Comparison of ENCODE assay signal across 8 mouse cellular contexts in the genomic region with DNA sequence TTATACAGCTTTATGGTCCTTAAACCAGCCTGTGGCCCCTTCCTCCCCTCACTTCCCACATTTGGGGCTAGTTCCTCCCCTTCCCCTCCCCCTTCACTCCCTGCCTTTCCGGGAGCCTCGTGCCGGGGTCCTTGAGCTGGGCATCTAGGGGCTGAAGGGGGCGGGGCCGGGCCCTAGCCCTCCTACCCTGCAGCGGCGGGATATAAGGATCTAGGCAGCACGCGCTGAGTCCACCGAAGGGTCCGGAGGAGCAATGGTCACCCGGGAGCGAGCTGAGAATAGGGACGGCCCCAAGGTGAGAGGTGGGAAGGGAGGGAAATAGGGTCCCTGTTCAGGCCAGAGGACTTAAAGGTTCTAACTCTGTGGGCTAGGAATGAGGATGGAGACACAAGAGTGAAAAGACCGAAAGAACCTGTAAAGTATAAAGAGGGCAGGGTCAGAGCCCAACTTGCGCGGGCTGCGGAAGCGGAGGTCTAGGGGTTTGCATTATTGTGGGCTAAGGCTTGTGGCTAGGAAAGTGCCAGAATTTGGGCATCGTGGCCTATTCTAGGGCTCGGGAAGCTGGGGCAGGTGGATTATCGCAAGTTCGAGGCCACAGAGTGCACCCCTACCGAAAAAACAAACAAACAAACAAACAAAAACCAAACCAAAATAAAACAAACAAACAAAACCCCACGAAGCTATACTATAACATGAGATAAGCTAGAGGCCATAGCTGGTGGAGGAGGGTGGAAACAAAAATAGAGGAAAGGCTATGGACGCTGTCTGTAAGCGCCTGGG. TPM values are rescaled to one million over a fixed set of nuclear protein-coding genes. Genes with fewer than 3 reads are reported as not detected.
DNase-seq lines count a peak whose midpoint lies in the region; ATAC-seq and TF ChIP-seq lines count a peak whose summit lies in the region.

A gene (plus strand): TSS at position 184 of the 780 bp plus-strand sequence.

- peak; percentile 65 for DNase-seq in cerebellum, adult 9-10 months
- DNase-seq in cerebellum, postnatal 36 days, result no peak
- no peak for DNase-seq in CH12.LX (ENCODE audit: extremely low read depth)
- DNase-seq in midbrain, postnatal 0 days (ENCODE audit: low spot score), result no peak
- DNase-seq in c-Kit-positive CD71-positive TER-119-positive erythroid progenitor cells, embryonic 14.5 days (ENCODE audit: low spot score), result no peak
- no peak for DNase-seq in urinary bladder, adult 2 months (ENCODE audit: low spot score)

- dilution Hi-C loops in CH12.LX (cut with MboI; ENCODE audit: extremely low pct_ligation_motif_present, extremely low pct_unique_long_range_greater_than_20kb, low sequenced_read_pairs), result no loop called here

- TF ChIP-seq EP300 in CH12.LX (IDR thresholded peaks at IDR 0.05; ENCODE audit: low read length), result no peak

- H3K9me3 ChIP-seq in CH12.LX (replicated peaks; ENCODE audit: low read length), result no peaks in the 10 kb centered on the region
- H3K9me3 ChIP-seq in intestine, embryonic 15.5 days, result no peaks in the 10 kb centered on the region
- H3K9me3 ChIP-seq in midbrain, postnatal 0 days (ENCODE audit: low read length), result no peaks in the 10 kb centered on the region

- H3K4me1 ChIP-seq in CH12.LX (ENCODE audit: control insufficient read depth in 1 of 2, insufficient read depth in 2 of 2), result peaks cover 2 to 42% of the 10 kb centered on the region in 2 experiments; a peak in 2 of 4 replicates
- no peaks in the 10 kb centered on the region for H3K4me1 ChIP-seq in embryonic fibroblast, embryonic 13.5 days (ENCODE audit: control insufficient read depth, insufficient read depth, low read length)
- peaks cover 37% of the 10 kb centered on the region for H3K4me1 ChIP-seq in intestine, embryonic 15.5 days (replicated peaks)
- H3K4me1 ChIP-seq in midbrain, postnatal 0 days (ENCODE audit: insufficient read depth, low read length), result peaks cover 21% of the 10 kb centered on the region

- no peak for TF ChIP-seq RAD21 in CH12.LX (IDR thresholded peaks at IDR 0.05; ENCODE audit: low read depth, low read length)

- peaks cover 62% of the 10 kb centered on the region for H3K27me3 ChIP-seq in CH12.LX (replicated peaks)
- no peaks in the 10 kb centered on the region for H3K27me3 ChIP-seq in intestine, embryonic 15.5 days (replicated peaks)
- peaks cover 4% of the 10 kb centered on the region; the same call in 1 of the 2 replicates for H3K27me3 ChIP-seq in midbrain, postnatal 0 days (ENCODE audit: insufficient read depth, low read length)

- no peak within 1 kb of the TSS for H3K9ac ChIP-seq in CH12.LX (ENCODE audit: insufficient read depth, low read depth)
- peak within 1 kb of the TSS; percentile 78 for H3K9ac ChIP-seq in intestine, embryonic 15.5 days
- H3K9ac ChIP-seq in midbrain, postnatal 0 days (replicated peaks; ENCODE audit: low read length, poor library complexity, severe bottlenecking), result peak within 1 kb of the TSS; percentile 24; the same call in 1 of the 2 replicates

- no peaks in the 10 kb centered on the region for H3K36me3 ChIP-seq in CH12.LX (replicated peaks in 1 of 2; ENCODE audit: control insufficient read depth in 1 of 2, insufficient read depth in 1 of 2, low read length in 1 of 2)
- H3K36me3 ChIP-seq in intestine, embryonic 15.5 days, result no peaks in the 10 kb centered on the region
- H3K36me3 ChIP-seq in midbrain, postnatal 0 days (ENCODE audit: insufficient read depth, low read length), result no peaks in the 10 kb centered on the region

- no peak for ATAC-seq in intestine, embryonic 15.5 days
- ATAC-seq in midbrain, postnatal 0 days (ENCODE audit: low FRiP score), result no peak

- TF ChIP-seq CTCF in CH12.LX (conservative IDR thresholded peaks at IDR 0.05 in 1 of 2, IDR thresholded peaks at IDR 0.05 in 1 of 2; ENCODE audit: low read depth in 2 of 2, low read length in 2 of 2), result no peak
- no peak for TF ChIP-seq CTCF in embryonic fibroblast, embryonic 13.5 days (IDR thresholded peaks at IDR 0.05; ENCODE audit: borderline replicate concordance, insufficient read depth, low read length)
- TF ChIP-seq CTCF in midbrain, postnatal 0 days (IDR thresholded peaks at IDR 0.05), result no peak

- no peak for TF ChIP-seq POLR2A in CH12.LX (IDR thresholded peaks at IDR 0.05; ENCODE audit: low read depth, low read length)
- TF ChIP-seq POLR2A in embryonic fibroblast, embryonic 13.5 days (IDR thresholded peaks at IDR 0.05; ENCODE audit: low read depth, low read length), result no peak

- no peak within 1 kb of the TSS for H3K27ac ChIP-seq in CH12.LX (ENCODE audit: insufficient read depth, low read depth)
- no peak within 1 kb of the TSS for H3K27ac ChIP-seq in embryonic fibroblast, embryonic 13.5 days (ENCODE audit: insufficient read depth, low read length)
- H3K27ac ChIP-seq in intestine, embryonic 15.5 days, result peak within 1 kb of the TSS; percentile 93; the same call in 1 of the 2 replicates
- no peak within 1 kb of the TSS for H3K27ac ChIP-seq in midbrain, postnatal 0 days (ENCODE audit: low read depth, low read length)

- no peaks in the 10 kb centered on the region for H3K79me2 ChIP-seq in CH12.LX (replicated peaks; ENCODE audit: control insufficient read depth, extremely low read depth, insufficient read depth, poor library complexity, severe bottlenecking)

- H3K4me3 ChIP-seq in CH12.LX (replicated peaks in 1 of 3; ENCODE audit: low read depth in 2 of 3, low read length in 2 of 3, poor library complexity in 1 of 3), result peak within 1 kb of the TSS; percentile 22 to 76 (median 69)
- peak within 1 kb of the TSS; percentile 62 for H3K4me3 ChIP-seq in embryonic fibroblast, embryonic 13.5 days (ENCODE audit: insufficient read depth, low read length)
- H3K4me3 ChIP-seq in intestine, embryonic 15.5 days (replicated peaks), result peak within 1 kb of the TSS; percentile 79
- peak within 1 kb of the TSS; percentile 85 for H3K4me3 ChIP-seq in midbrain, postnatal 0 days (ENCODE audit: low read depth, low read length)

- peak within 1 kb of the TSS; percentile 88 for H3K4me2 ChIP-seq in CH12.LX (ENCODE audit: insufficient read depth, low read depth, poor library complexity, severe bottlenecking)
- H3K4me2 ChIP-seq in intestine, embryonic 15.5 days (replicated peaks), result peak within 1 kb of the TSS; percentile 92
- H3K4me2 ChIP-seq in midbrain, postnatal 0 days (ENCODE audit: low read depth, low read length, poor library complexity, severe bottlenecking), result peak within 1 kb of the TSS; percentile 98

- 3% methylated on average over 27 of the region's 27 CpGs for WGBS in intestine, embryonic 15.5 days
- WGBS in midbrain, postnatal 0 days, result 4% methylated on average over 27 of the region's 27 CpGs

- in situ Hi-C loops in CH12.LX (cut with MboI; ENCODE audit: low pct_ligation_motif_present, low pct_unique_long_range_greater_than_20kb, low sequenced_read_pairs), result no loop called here

TF ChIP-seq in CH12.LX, 34 proteins besides CTCF, POLR2A, EP300 and RAD21:
- TF ChIP-seq CHD1 (IDR thresholded peaks at IDR 0.05; ENCODE audit: low read depth, low read length) (no peak), MAZ (IDR thresholded peaks at IDR 0.05; ENCODE audit: low read depth, low read length) (0 out of 2 replicates have a peak, but pooled peaks have one; percentile 30), NELFE (IDR thresholded peaks at IDR 0.05; ENCODE audit: low read depth, low read length) (0 out of 2 replicates have a peak, but pooled peaks have one; percentile 26)
TF ChIP-seq in CH12.LX: peak in this region for 2.

RNA-seq across cellular contexts. Expression of the gene that starts here (rescaled TPM):
- total RNA-seq in CH12.LX (2012; rRNA removed) (0.04 TPM in 1 of 2 replicates, not detected in the other), CH12.LX (2014; rRNA removed) (not detected in 2 replicates)
- polyA plus RNA-seq in CH12.LX (2012; ENCODE audit: insufficient read length, low read depth), result not detected in 2 replicates
- polyA plus RNA-seq in embryonic fibroblast, embryonic 13.5 days (2011; ENCODE audit: insufficient read length, low read depth, missing spikeins), result not detected in 2 replicates
- polyA plus RNA-seq in intestine, embryonic 15.5 days (2015; fragmentation: Nextera tagmentation; extraction: Ambion mirVana), result 0.62 and 0.70 TPM in 2 replicates
- 1.2 and 2.1 TPM in 2 replicates for total RNA-seq in midbrain, postnatal 0 days (2014; rRNA removed)
- polyA plus RNA-seq in midbrain, postnatal 0 days (2015; fragmentation: Nextera tagmentation; extraction: Ambion mirVana), result 1.7 and 2.0 TPM in 2 replicates
- polyA plus RNA-seq in urinary bladder, adult 2 months (2012; rRNA removed), result 0.24 and 0.37 TPM in 2 replicates
